Mouse (Mus musculus): ENCODE data around the gene Pax3. TPM values are rescaled to one million over a fixed set of nuclear protein-coding genes. Genes with fewer than 3 reads are reported as not detected.

Pax3 gene
- polyA plus RNA-seq, 2 experiments: 0.54 to 0.99 TPM

GRCm38 (mm10) chr1:78211041-78211440 lies 14.1 kb upstream of the Pax3 start:
- Histone ChIP-seq H3K36me3 (ENCODE audit: control insufficient read depth, insufficient read depth, low read length) (no peaks in the 10 kb centered on the region), H3K4me3 (replicated peaks; ENCODE audit: low read length) (no peak overlapping the region), H3K4me1 (ENCODE audit: control insufficient read depth, insufficient read depth, low read length) (0 out of 2 replicates have a peak, but pooled peaks cover 2% of the 10 kb centered on the region), H3K27ac (replicated peaks; ENCODE audit: low read depth, low read length) (no peak overlapping the region), H3K9me3 (ENCODE audit: control insufficient read depth, low read length) (no peaks in the 10 kb centered on the region), H3K27me3 (ENCODE audit: control insufficient read depth, insufficient read depth, low read length) (peaks cover 99% of the 10 kb centered on the region), H3K4me2 (replicated peaks; ENCODE audit: low read depth, low read length, severe bottlenecking) (no peak overlapping the region), H3K9ac (ENCODE audit: low read depth, low read length, severe bottlenecking) (no peak overlapping the region)
- no peak for TF ChIP-seq POLR2A (IDR thresholded peaks at IDR 0.05; ENCODE audit: borderline replicate concordance, extremely low read depth, insufficient read depth, insufficient read length)
- WGBS: 2% methylated on average over 5 of the region's 5 CpGs
- ATAC-seq (ENCODE audit: low FRiP score, low read depth) (no peak), DNase-seq (ENCODE audit: low spot score) (no peak)

DNA sequence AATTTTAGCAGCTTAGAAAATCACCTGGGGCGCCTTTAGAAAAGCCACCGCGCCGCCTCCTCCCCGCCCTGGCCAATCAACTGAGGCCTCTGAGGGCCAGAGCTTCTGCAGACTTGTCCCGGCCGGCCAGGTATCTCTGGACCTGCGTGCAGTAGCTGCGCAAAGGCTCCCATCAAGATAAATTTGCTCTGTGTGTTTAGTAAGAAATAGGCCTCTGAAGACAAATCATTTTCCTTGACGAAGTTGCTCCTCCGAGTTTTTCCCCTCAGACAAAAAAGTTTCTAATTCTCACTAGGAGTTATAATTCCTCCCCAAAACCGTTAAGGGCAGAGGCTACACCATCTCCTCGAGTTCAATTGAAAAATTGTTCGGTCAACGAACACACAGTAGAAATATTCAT lies 13.6 kb upstream of the Pax3 start:
- Histone ChIP-seq H3K9me3 (ENCODE audit: control insufficient read depth, low read length) (no peaks in the 10 kb centered on the region), H3K27me3 (ENCODE audit: control insufficient read depth, insufficient read depth, low read length) (peaks cover 99% of the 10 kb centered on the region), H3K36me3 (ENCODE audit: control insufficient read depth, insufficient read depth, low read length) (no peaks in the 10 kb centered on the region), H3K27ac (replicated peaks; ENCODE audit: low read depth, low read length) (no peak overlapping the region), H3K4me2 (replicated peaks; ENCODE audit: low read depth, low read length, severe bottlenecking) (no peak overlapping the region), H3K9ac (ENCODE audit: low read depth, low read length, severe bottlenecking) (no peak overlapping the region), H3K4me1 (ENCODE audit: control insufficient read depth, insufficient read depth, low read length) (no peaks in the 10 kb centered on the region), H3K4me3 (replicated peaks; ENCODE audit: low read length) (no peak overlapping the region)
- WGBS: 1% methylated on average over 15 of the region's 15 CpGs
- DNase-seq (ENCODE audit: low spot score) (no peak), ATAC-seq (ENCODE audit: low FRiP score, low read depth) (no peak)
- no peak for TF ChIP-seq POLR2A (IDR thresholded peaks at IDR 0.05; ENCODE audit: borderline replicate concordance, extremely low read depth, insufficient read depth, insufficient read length)

- Histone ChIP-seq H3K36me3 (ENCODE audit: control insufficient read depth, insufficient read depth, low read length) (no peaks in the 10 kb centered on the region), H3K4me2 (replicated peaks; ENCODE audit: low read depth, low read length, severe bottlenecking) (no peak overlapping the region), H3K9me3 (ENCODE audit: control insufficient read depth, low read length) (no peaks in the 10 kb centered on the region), H3K4me1 (ENCODE audit: control insufficient read depth, insufficient read depth, low read length) (no peaks in the 10 kb centered on the region), H3K27ac (replicated peaks; ENCODE audit: low read depth, low read length) (no peak overlapping the region), H3K9ac (ENCODE audit: low read depth, low read length, severe bottlenecking) (no peak overlapping the region), H3K27me3 (ENCODE audit: control insufficient read depth, insufficient read depth, low read length) (peaks cover 99% of the 10 kb centered on the region), H3K4me3 (replicated peaks; ENCODE audit: low read length) (no peak overlapping the region)
- DNase-seq (ENCODE audit: low spot score) (no peak), ATAC-seq (ENCODE audit: low FRiP score, low read depth) (no peak)
- WGBS: 1% methylated on average over 9 of the region's 9 CpGs
- TF ChIP-seq POLR2A (IDR thresholded peaks at IDR 0.05; ENCODE audit: borderline replicate concordance, extremely low read depth, insufficient read depth, insufficient read length): no peak
Measured at GRCm38 (mm10) chr1:78208281-78208814, 11.4 kb upstream of the Pax3 start.

DNA sequence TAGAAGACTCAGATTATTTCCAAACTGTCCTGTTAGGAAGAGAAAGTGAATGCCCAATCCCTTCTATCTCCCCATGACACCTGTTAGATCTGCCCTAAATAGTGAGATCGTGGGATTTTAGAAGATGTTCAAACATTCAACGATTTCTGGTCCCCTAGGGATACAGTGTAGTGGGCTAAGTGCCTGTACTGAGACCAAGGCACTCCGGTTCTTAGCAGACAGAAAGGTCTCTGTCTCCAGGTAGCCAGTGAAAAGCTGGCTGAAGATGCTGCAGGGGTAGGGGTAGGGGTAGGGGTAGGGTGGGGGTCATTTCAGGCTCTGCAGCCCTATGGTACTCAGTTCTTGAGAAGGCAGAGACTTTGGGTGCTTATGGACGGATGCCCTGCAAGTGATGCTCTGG lies 7.4 kb upstream of the Pax3 start:
- Histone ChIP-seq H3K9ac (ENCODE audit: low read depth, low read length, severe bottlenecking) (no peak overlapping the region), H3K4me3 (replicated peaks; ENCODE audit: low read length) (no peak overlapping the region)
- 19% methylated on average over 4 of the region's 4 CpGs for WGBS

DNA sequence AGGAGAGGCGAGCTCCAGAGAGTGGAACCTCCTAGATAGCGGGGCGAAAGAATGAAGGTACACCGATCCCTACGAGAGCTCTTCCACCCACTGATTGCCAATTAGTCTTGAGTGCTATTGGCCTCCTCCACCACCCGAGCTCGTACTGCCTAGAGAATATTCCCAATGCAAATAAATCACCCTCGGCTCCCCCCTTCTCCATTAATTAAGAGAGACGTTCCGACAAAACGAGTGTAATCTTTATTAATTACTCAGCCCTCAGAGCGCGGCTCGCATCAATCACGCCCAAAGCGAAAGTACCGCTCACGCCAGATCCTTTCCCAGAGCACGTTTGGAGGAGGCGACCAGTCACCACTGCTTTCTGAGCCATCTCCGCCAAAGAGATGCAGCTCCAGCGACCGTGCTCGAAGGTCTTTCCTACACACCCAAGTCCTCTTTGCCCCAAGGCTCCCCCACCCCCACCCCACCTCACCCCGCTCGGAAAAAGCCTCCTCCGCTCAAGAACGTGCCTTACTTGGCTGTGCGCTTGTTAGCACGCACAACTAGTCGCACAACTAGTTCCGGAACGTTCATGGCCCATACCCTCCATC lies 6.8 kb upstream of the Pax3 start:
- H3K4me1 ChIP-seq (ENCODE audit: control insufficient read depth, insufficient read depth, low read length): no peaks in the 10 kb centered on the region
- ATAC-seq (ENCODE audit: low FRiP score, low read depth) (0 out of 2 replicates have a peak, but pooled peaks have one; percentile 23), DNase-seq (ENCODE audit: low spot score) (no peak)
- peak overlapping the region; percentile 53 for H3K4me2 ChIP-seq (replicated peaks; ENCODE audit: low read depth, low read length, severe bottlenecking)
- H3K9ac ChIP-seq (ENCODE audit: low read depth, low read length, severe bottlenecking): no peak overlapping the region
- H3K4me3 ChIP-seq (replicated peaks; ENCODE audit: low read length): peak overlapping the region; percentile 38
- no peaks in the 10 kb centered on the region for H3K9me3 ChIP-seq (ENCODE audit: control insufficient read depth, low read length)
- TF ChIP-seq POLR2A (IDR thresholded peaks at IDR 0.05; ENCODE audit: borderline replicate concordance, extremely low read depth, insufficient read depth, insufficient read length): no peak
- no peaks in the 10 kb centered on the region for H3K36me3 ChIP-seq (ENCODE audit: control insufficient read depth, insufficient read depth, low read length)
- WGBS: 1% methylated on average over 32 of the region's 33 CpGs
- H3K27ac ChIP-seq (replicated peaks; ENCODE audit: low read depth, low read length): no peak overlapping the region
- H3K27me3 ChIP-seq (ENCODE audit: control insufficient read depth, insufficient read depth, low read length): peaks cover 96% of the 10 kb centered on the region

More for the DNA sequence above, 7.4 kb upstream of the Pax3 start:
- Histone ChIP-seq H3K9me3 (ENCODE audit: control insufficient read depth, low read length) (no peaks in the 10 kb centered on the region), H3K27ac (replicated peaks; ENCODE audit: low read depth, low read length) (no peak overlapping the region), H3K4me1 (ENCODE audit: control insufficient read depth, insufficient read depth, low read length) (no peaks in the 10 kb centered on the region), H3K4me2 (replicated peaks; ENCODE audit: low read depth, low read length, severe bottlenecking) (no peak overlapping the region), H3K27me3 (ENCODE audit: control insufficient read depth, insufficient read depth, low read length) (peaks cover 96% of the 10 kb centered on the region), H3K36me3 (ENCODE audit: control insufficient read depth, insufficient read depth, low read length) (no peaks in the 10 kb centered on the region)
- no peak for TF ChIP-seq POLR2A (IDR thresholded peaks at IDR 0.05; ENCODE audit: borderline replicate concordance, extremely low read depth, insufficient read depth, insufficient read length)
- DNase-seq (ENCODE audit: low spot score) (no peak), ATAC-seq (ENCODE audit: low FRiP score, low read depth) (0 out of 2 replicates have a peak, but pooled peaks have one; percentile 12)

Data from limb, embryonic 14.5 days (tissue).